Mouse (Mus musculus) brown adipose tissue, adult 24 weeks (tissue): ENCODE measurements around the gene U2af1. TPM values are rescaled to one million over a fixed set of nuclear protein-coding genes. Genes with fewer than 3 reads are reported as not detected.

Experiments used
- H3K27ac ChIP-seq: fragments of 200-500 bp; replicated peaks from 2 replicates; pipeline ENCODE4 v1.5.1; 2012; ENCODE audit warnings: low read depth, mild to moderate bottlenecking, low read length
- H3K4me1 ChIP-seq: fragments of 200-500 bp; 2 replicates; pipeline ENCODE4 v1.6.1; 2012; ENCODE audit warnings: low read length, mixed read lengths; ENCODE audit not compliant: control insufficient read depth, insufficient read depth, insufficient read length
- H3K4me3 ChIP-seq: fragments of 200-500 bp; 2 replicates; pipeline ENCODE4 v1.5.1; 2012; ENCODE audit warnings: low read depth, mild to moderate bottlenecking, low read length, moderate library complexity; ENCODE audit not compliant: insufficient read depth
- polyA plus RNA-seq: library from polyadenylated mRNA; stranded (reverse); fragments of >200 nt; gene quantifications from 2 replicates; pipeline ENCODE4 v1.2.4, GENCODE M21; 2012; ENCODE audit not compliant: missing spikeins, insufficient read depth, insufficient read length

U2af1 gene
- polyA plus RNA-seq, 1 experiment: 49.0 TPM

DNA sequence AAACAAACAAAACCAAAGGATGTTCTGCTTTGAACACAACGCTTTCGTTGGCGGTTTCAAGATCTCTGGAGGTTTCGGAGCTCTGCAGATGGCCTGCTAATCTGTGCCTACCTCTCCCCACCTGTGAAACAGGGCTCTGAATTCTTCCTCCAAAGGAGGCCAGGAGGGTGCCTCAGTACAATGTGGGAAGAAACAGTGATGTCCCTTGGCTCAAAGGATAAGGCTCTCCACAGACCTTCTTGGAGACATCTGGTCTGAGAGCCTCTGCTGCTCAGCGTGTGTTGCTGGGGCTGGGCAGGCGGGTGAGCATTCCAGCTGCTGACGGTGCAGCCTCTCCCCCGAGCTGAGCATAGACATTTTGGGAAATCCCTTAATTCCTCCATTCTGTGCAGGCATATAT is 18.8 kb upstream of the U2af1 start, which contains the start of gene Cryaa:
Gene Cryaa (plus strand): TSS at position 301 of the 400 bp plus-strand sequence.
- H3K4me3 ChIP-seq: no peak within 1 kb of the TSS
- no peak within 1 kb of the TSS for H3K27ac ChIP-seq
- H3K4me1 ChIP-seq: no peaks in the 10 kb centered on the region

DNA sequence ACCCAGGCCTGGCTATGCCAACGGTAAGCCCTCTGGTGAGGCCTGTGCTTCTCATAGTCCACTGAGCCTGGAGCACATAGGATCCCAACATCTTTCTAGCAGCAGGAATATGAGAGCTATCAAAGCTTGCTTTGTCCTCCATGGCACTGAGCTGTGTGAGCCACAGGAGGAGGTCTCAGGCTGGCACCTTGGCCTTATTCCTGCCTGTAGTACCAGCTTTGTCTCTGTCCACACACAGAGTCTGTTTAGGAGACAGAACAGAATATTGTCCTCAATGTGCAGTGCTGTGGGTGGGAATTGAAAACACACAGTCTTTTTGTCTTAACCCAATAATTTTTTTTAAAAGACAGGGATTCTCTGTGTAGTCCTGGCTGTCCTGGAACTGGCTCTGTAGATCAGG is 15.7 kb upstream of the U2af1 start:
- Histone ChIP-seq H3K4me3 (no peak overlapping the region), H3K27ac (no peak overlapping the region), H3K4me1 (no peaks in the 10 kb centered on the region)

GRCm38 (mm10) chr17:31672279-31672678 is 13.6 kb upstream of the U2af1 start:
- Histone ChIP-seq H3K27ac (no peak overlapping the region), H3K4me1 (no peaks in the 10 kb centered on the region), H3K4me3 (no peak overlapping the region)

DNA sequence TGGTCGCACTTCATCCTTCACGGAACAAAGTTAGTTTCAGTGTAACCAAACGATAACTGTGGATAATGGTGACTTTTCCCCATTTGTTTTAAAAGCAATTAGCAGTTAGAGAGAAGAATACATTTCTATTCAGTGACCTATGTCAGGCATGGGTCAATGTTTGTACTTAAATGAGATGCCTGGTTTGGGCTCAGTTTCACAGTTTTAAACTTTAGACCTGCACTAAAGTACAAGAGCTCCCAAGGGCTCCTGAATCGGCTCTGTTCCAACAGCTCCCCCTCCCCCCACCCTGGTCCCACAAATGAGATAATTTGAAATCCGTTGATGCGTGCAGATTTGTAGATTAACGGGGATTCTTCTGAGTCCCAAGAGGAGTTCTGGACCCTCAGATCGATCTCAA is 13.0 kb upstream of the U2af1 start:
- H3K4me1 ChIP-seq: no peaks in the 10 kb centered on the region
- H3K4me3 ChIP-seq: no peak overlapping the region
- H3K27ac ChIP-seq: no peak overlapping the region

DNA sequence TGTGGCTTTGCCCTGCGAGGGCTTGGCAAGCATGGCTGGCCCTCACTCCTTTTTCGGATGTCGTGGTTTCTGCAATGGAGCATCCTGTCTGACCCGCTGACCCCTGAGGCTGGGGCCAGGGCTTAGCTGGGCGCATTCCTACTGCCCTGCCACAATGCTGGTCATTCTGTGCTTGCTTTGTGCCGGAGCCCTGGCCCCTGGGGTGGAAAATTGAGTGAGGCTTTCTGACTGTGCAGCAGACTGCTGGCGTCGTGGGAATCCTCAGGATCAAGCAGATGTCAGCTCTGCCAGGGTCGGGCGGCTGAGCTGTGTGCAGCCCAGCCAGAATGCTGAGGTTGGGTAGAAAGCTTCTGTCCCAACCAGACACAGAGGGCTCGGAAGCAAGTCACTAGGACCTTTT is 11.5 kb upstream of the U2af1 start:
- H3K4me3 ChIP-seq: no peak overlapping the region
- H3K4me1 ChIP-seq: no peaks in the 10 kb centered on the region
- H3K27ac ChIP-seq: no peak overlapping the region

DNA sequence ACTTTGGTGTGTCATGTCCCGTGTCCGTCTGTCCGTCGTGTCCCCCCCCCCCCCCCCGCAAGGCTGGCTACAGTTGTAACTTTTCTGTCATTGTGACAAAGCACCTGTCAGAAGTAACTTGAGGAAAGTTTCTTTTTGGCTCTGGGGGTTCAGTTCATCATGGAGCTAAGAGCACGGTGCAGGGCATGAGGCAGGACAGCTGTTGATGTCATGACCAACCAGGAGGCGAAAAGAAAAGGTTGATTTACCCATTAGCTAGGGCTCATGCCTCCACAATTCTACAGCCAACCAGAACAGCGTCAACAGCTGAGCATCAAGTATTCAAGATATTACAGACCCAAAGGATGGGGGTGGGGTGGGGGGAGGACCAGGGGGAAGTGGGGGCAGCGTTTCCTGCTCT is 9.6 kb upstream of the U2af1 start:
- H3K27ac ChIP-seq: no peak overlapping the region
- no peaks in the 10 kb centered on the region for H3K4me1 ChIP-seq
- H3K4me3 ChIP-seq: no peak overlapping the region

GRCm38 (mm10) chr17:31664760-31665159 is 6.1 kb upstream of the U2af1 start:
- H3K4me3 ChIP-seq: no peak overlapping the region

DNA sequence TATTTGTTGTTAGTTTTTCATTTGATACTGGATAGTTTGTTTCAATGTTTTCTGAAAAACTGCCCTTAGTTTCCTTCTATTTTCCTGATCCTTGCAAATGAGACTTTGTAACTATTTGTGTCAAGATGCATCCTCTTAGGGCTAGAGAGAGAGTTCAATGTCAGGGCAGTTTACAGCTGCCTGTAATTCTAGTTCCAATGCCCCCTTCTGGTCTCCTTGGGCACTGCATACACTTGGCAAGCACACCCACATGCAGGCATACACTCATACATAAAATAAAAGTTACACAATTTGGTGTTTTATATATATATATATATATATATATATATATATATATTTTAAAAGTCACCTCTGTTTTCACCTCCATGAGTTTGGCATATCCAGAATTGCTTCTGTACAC is 4.2 kb upstream of the U2af1 start:
- Histone ChIP-seq H3K27ac (no peak overlapping the region), H3K4me3 (no peak overlapping the region), H3K4me1 (no peaks in the 10 kb centered on the region)

More at GRCm38 (mm10) chr17:31664760-31665159, 6.1 kb upstream of the U2af1 start:
- H3K4me1 ChIP-seq: no peaks in the 10 kb centered on the region
- no peak overlapping the region for H3K27ac ChIP-seq

DNA sequence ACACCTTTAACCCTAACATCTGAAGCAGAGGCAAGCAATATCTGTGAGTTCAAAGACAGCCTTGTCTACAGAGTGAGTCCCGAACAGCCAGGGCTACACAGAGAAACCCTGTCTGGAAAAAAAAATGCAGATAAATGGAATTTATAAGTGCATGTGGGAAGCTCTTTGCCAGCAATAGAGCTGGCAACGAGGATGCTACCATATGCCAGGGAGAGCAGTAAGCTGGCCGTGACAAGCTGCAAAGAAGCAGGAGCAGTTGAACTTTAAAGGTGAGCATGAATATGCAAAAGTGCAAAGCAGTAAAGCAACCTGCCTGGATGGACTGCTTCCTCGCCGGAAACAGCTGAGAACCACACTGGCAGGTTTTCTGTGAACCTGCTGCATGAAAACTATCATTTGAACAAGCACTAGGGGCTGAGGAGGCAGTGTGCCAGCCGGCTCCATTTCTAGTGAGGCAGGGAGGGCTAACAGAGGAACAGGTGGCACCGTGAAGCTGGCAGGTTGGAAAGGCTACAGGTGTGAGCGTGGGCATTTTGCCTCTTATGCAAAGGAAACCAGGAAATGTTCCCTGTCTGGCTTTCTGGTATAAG is 2.1 kb upstream of the U2af1 start:
- H3K4me3 ChIP-seq: no peak overlapping the region
- no peak overlapping the region for H3K27ac ChIP-seq
- H3K4me1 ChIP-seq: peaks cover 7% of the 10 kb centered on the region

DNA sequence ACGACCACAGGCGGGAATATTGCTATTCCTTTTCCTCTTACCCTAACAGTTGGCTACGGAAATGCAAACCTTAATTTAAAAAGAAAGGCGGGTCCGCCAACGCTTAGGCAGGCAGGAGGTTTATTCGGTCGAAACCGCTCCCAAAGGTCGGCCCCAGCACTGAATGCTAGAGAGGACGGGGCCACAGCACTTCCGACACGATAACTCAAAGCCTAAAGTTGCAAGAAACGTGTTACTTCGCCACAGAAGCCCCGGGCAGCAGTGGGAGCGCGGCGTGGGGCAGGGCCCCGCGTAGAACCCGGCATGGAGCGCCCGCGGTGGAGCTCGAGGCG is 590 bp downstream of the U2af1 start:
- Histone ChIP-seq H3K27ac (peak overlapping the region; percentile 91), H3K4me1 (peaks cover 9% of the 10 kb centered on the region), H3K4me3 (peak overlapping the region; percentile 90)

- Histone ChIP-seq H3K27ac (0 out of 2 replicates have a peak overlapping the region, but pooled peaks have one; percentile 91), H3K4me1 (peaks cover 9% of the 10 kb centered on the region)
Measured at GRCm38 (mm10) chr17:31657141-31657983, 1.3 kb downstream of the U2af1 start.

GRCm38 (mm10) chr17:31656682-31657081 is 2.0 kb downstream of the U2af1 start:
- no peak overlapping the region for H3K4me3 ChIP-seq
- no peak overlapping the region for H3K27ac ChIP-seq
- H3K4me1 ChIP-seq: peaks cover 9% of the 10 kb centered on the region

More at GRCm38 (mm10) chr17:31657141-31657983, 1.3 kb downstream of the U2af1 start:
- H3K4me3 ChIP-seq: peak overlapping the region; percentile 90

GRCm38 (mm10) chr17:31655366-31655765 is 3.3 kb downstream of the U2af1 start:
- peaks cover 9% of the 10 kb centered on the region for H3K4me1 ChIP-seq
- H3K27ac ChIP-seq: no peak overlapping the region; the same call in 1 of the 2 replicates
- H3K4me3 ChIP-seq: no peak overlapping the region

GRCm38 (mm10) chr17:31653277-31653676 is 5.4 kb downstream of the U2af1 start:
- Histone ChIP-seq H3K4me1 (peaks cover 9% of the 10 kb centered on the region), H3K4me3 (no peak overlapping the region), H3K27ac (no peak overlapping the region)

- no peak overlapping the region for H3K4me3 ChIP-seq
- peaks cover 6% of the 10 kb centered on the region for H3K4me1 ChIP-seq
- H3K27ac ChIP-seq: no peak overlapping the region
Measured at GRCm38 (mm10) chr17:31652152-31652551, 6.5 kb downstream of the U2af1 start.
